Mouse (Mus musculus): ENCODE data around the gene Acr. TPM values are rescaled to one million over a fixed set of nuclear protein-coding genes. Genes with fewer than 3 reads are reported as not detected.
A peak's percentile ranks its signal among the peaks of the same experiment; 100 is the strongest.

The Acr gene
- polyA plus RNA-seq, 1 experiment = 549 TPM

- H3K27ac ChIP-seq (ENCODE audit: control insufficient read depth, insufficient read depth, low read depth, low read length) = no peak overlapping the region
- H3K27me3 ChIP-seq (ENCODE audit: control insufficient read depth, insufficient read depth, low read length) = no peaks in the 10 kb centered on the region
- no peaks in the 10 kb centered on the region for H3K36me3 ChIP-seq (ENCODE audit: control insufficient read depth, insufficient read depth, low read length)
- TF ChIP-seq POLR2A (IDR thresholded peaks at IDR 0.05; ENCODE audit: control insufficient read depth, low read depth, low read length) = 0 out of 2 replicates have a peak, but pooled peaks have one; percentile 23
- TF ChIP-seq CTCF (IDR thresholded peaks at IDR 0.05; ENCODE audit: control insufficient read depth, insufficient read depth, insufficient replicate concordance, low read depth, low read length) = no peak
- H3K4me3 ChIP-seq (ENCODE audit: control insufficient read depth, low read depth, low read length) = no peak overlapping the region
- peaks cover 12% of the 10 kb centered on the region for H3K4me1 ChIP-seq (ENCODE audit: control insufficient read depth, insufficient read depth, low read length)
These were observed 10.7 kb upstream of the Acr start for GRCm38 (mm10) chr15:89557179-89557995.

- Histone ChIP-seq H3K36me3 (ENCODE audit: control insufficient read depth, insufficient read depth, low read length) (no peaks in the 10 kb centered on the region), H3K4me1 (ENCODE audit: control insufficient read depth, insufficient read depth, low read length) (peaks cover 12% of the 10 kb centered on the region), H3K4me3 (ENCODE audit: control insufficient read depth, low read depth, low read length) (peak overlapping the region; percentile 2), H3K27me3 (ENCODE audit: control insufficient read depth, insufficient read depth, low read length) (no peaks in the 10 kb centered on the region), H3K27ac (ENCODE audit: control insufficient read depth, insufficient read depth, low read depth, low read length) (no peak overlapping the region)
- no peak for TF ChIP-seq CTCF (IDR thresholded peaks at IDR 0.05; ENCODE audit: control insufficient read depth, insufficient read depth, insufficient replicate concordance, low read depth, low read length)
- TF ChIP-seq POLR2A (IDR thresholded peaks at IDR 0.05; ENCODE audit: control insufficient read depth, low read depth, low read length) = no peak
These were observed 10.1 kb upstream of the Acr start for GRCm38 (mm10) chr15:89557996-89558390.

- H3K4me1 ChIP-seq (ENCODE audit: control insufficient read depth, insufficient read depth, low read length) = peaks cover 12% of the 10 kb centered on the region
- H3K27ac ChIP-seq (ENCODE audit: control insufficient read depth, insufficient read depth, low read depth, low read length) = no peak overlapping the region
- no peaks in the 10 kb centered on the region for H3K36me3 ChIP-seq (ENCODE audit: control insufficient read depth, insufficient read depth, low read length)
- no peak overlapping the region for H3K4me3 ChIP-seq (ENCODE audit: control insufficient read depth, low read depth, low read length)
- no peaks in the 10 kb centered on the region for H3K27me3 ChIP-seq (ENCODE audit: control insufficient read depth, insufficient read depth, low read length)
- TF ChIP-seq POLR2A (IDR thresholded peaks at IDR 0.05; ENCODE audit: control insufficient read depth, low read depth, low read length) = no peak
- TF ChIP-seq CTCF (IDR thresholded peaks at IDR 0.05; ENCODE audit: control insufficient read depth, insufficient read depth, insufficient replicate concordance, low read depth, low read length) = no peak
These were observed 8.9 kb upstream of the Acr start for GRCm38 (mm10) chr15:89559202-89559731.

GRCm38 (mm10) chr15:89572147-89572546, 4.0 kb downstream of the Acr start:
- Histone ChIP-seq H3K4me1 (ENCODE audit: control insufficient read depth, insufficient read depth, low read length) (no peaks in the 10 kb centered on the region; the same call in none of the 2 replicates), H3K36me3 (ENCODE audit: control insufficient read depth, insufficient read depth, low read length) (no peaks in the 10 kb centered on the region; the same call in none of the 2 replicates), H3K27ac (ENCODE audit: control insufficient read depth, insufficient read depth, low read depth, low read length) (no peak overlapping the region), H3K27me3 (ENCODE audit: control insufficient read depth, insufficient read depth, low read length) (no peaks in the 10 kb centered on the region), H3K4me3 (ENCODE audit: control insufficient read depth, low read depth, low read length) (peak overlapping the region; percentile 23; the same call in 1 of the 2 replicates)
- no peak for TF ChIP-seq CTCF (IDR thresholded peaks at IDR 0.05; ENCODE audit: control insufficient read depth, insufficient read depth, insufficient replicate concordance, low read depth, low read length)
- no peak for TF ChIP-seq POLR2A (IDR thresholded peaks at IDR 0.05; ENCODE audit: control insufficient read depth, low read depth, low read length)

DNA sequence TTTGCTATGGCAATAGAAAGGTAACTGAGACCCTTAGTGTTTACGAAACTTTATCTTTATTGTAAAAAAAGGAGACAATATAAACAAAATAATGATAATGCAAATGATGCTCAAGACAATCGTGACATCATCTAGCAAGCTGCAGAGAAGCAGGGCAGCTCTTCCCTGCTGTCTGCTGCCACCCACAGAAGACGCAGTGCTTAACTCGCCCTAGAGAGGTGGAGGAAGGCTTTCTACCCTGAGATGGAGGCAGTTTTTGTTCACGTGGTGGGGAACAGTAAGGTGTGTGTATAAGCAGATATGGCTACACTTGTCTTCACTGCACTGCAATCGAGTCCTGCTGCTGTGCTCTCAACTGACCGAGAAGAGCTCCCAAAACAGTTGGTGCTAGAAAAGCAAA, 14.4 kb downstream of the Acr start:
- no peak overlapping the region for H3K4me3 ChIP-seq (ENCODE audit: control insufficient read depth, low read depth, low read length)
- H3K4me1 ChIP-seq (ENCODE audit: control insufficient read depth, insufficient read depth, low read length) = no peaks in the 10 kb centered on the region
- no peak overlapping the region for H3K27ac ChIP-seq (ENCODE audit: control insufficient read depth, insufficient read depth, low read depth, low read length)
- TF ChIP-seq CTCF (IDR thresholded peaks at IDR 0.05; ENCODE audit: control insufficient read depth, insufficient read depth, insufficient replicate concordance, low read depth, low read length) (no peak), POLR2A (IDR thresholded peaks at IDR 0.05; ENCODE audit: control insufficient read depth, low read depth, low read length) (no peak)
- H3K27me3 ChIP-seq (ENCODE audit: control insufficient read depth, insufficient read depth, low read length) = no peaks in the 10 kb centered on the region
- no peaks in the 10 kb centered on the region for H3K36me3 ChIP-seq (ENCODE audit: control insufficient read depth, insufficient read depth, low read length)

DNA sequence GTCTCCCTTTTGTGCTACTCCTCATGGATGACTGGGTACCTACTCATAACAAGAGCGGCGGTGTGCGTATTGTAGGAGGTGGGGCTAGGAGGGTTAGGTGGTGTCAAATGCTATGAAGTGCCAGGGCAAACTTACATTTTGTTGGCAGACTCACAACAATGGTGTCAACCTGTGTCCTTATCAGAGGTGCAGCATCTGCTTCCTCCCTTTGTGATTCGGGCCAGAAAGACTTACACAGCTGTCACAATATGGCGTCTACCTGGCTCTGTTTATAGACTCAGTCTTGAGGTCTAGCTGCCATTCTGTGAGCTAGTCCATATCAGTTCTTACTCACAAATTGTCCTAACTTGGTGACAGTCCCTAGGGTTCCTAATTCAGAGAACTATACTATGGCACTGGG, 17.0 kb downstream of the Acr start:
- Histone ChIP-seq H3K27me3 (ENCODE audit: control insufficient read depth, insufficient read depth, low read length) (no peaks in the 10 kb centered on the region), H3K27ac (ENCODE audit: control insufficient read depth, insufficient read depth, low read depth, low read length) (no peak overlapping the region), H3K4me1 (ENCODE audit: control insufficient read depth, insufficient read depth, low read length) (no peaks in the 10 kb centered on the region), H3K36me3 (ENCODE audit: control insufficient read depth, insufficient read depth, low read length) (no peaks in the 10 kb centered on the region; the same call in none of the 2 replicates), H3K4me3 (ENCODE audit: control insufficient read depth, low read depth, low read length) (no peak overlapping the region)
- TF ChIP-seq POLR2A (IDR thresholded peaks at IDR 0.05; ENCODE audit: control insufficient read depth, low read depth, low read length) (no peak), CTCF (IDR thresholded peaks at IDR 0.05; ENCODE audit: control insufficient read depth, insufficient read depth, insufficient replicate concordance, low read depth, low read length) (no peak)

DNA sequence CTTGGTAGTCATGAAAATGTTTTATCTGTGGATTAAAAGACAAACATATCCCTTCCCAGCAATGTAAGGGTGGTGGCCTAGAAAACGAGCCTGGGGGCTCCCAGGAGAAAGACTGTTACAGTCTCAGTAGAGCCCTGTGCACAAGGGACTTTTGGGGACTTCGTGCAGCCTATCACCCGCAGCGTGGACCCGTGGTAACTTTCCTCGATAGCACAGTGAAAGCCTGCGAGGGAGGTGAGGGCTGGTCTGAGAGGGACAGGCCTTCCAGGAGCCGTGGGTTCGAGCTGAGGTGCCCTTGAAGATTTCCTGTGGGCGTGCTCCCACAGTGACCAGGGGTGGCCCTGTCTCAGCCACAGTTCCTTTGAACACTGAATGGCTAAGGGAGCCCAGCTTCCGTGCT, 17.5 kb downstream of the Acr start:
- no peaks in the 10 kb centered on the region; the same call in none of the 2 replicates for H3K36me3 ChIP-seq (ENCODE audit: control insufficient read depth, insufficient read depth, low read length)
- H3K4me1 ChIP-seq (ENCODE audit: control insufficient read depth, insufficient read depth, low read length) = no peaks in the 10 kb centered on the region
- H3K27ac ChIP-seq (ENCODE audit: control insufficient read depth, insufficient read depth, low read depth, low read length) = no peak overlapping the region
- no peak for TF ChIP-seq CTCF (IDR thresholded peaks at IDR 0.05; ENCODE audit: control insufficient read depth, insufficient read depth, insufficient replicate concordance, low read depth, low read length)
- no peak for TF ChIP-seq POLR2A (IDR thresholded peaks at IDR 0.05; ENCODE audit: control insufficient read depth, low read depth, low read length)
- no peak overlapping the region for H3K4me3 ChIP-seq (ENCODE audit: control insufficient read depth, low read depth, low read length)
- H3K27me3 ChIP-seq (ENCODE audit: control insufficient read depth, insufficient read depth, low read length) = no peaks in the 10 kb centered on the region

Data from testis, adult 2 months (tissue).